Mouse (Mus musculus): ENCODE data around the gene Ccdc155.

DNA sequence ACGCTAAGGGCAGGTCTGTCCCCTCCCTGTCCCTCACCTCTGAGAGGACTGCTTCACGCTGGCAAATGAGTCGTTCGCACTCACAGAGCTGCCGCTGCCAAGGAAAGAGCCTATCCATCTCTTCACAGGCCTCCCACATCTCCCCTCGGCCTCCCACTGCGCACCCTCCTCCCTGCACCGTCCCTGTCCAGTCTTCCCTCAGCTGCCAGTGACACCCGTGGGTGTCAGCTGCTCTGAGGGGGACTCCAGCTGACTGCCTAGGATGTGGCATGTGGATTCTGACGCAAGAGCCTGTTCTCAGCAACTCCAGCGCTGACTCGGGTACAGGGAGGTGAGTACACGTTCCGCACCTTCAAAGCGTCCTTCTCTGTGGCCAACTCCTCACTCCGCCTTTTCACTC lies 15.1 kb downstream of the Ccdc155 start:
- TF ChIP-seq ZNF384 (IDR thresholded peaks at IDR 0.05; ENCODE audit: low read depth, low read length) = no peak
- TF ChIP-seq ZC3H11A (IDR thresholded peaks at IDR 0.05; ENCODE audit: borderline replicate concordance, low read depth, low read length) = no peak
- no peak for TF ChIP-seq MAFK (IDR thresholded peaks at IDR 0.05; ENCODE audit: insufficient read depth, low read depth, low read length)
- TF ChIP-seq HCFC1 (IDR thresholded peaks at IDR 0.05; ENCODE audit: borderline replicate concordance, insufficient read depth, low read length) = no peak
- no peak for TF ChIP-seq CHD2 (IDR thresholded peaks at IDR 0.05; ENCODE audit: low read depth, low read length)

All from ES-E14 (cell line).